Mouse (Mus musculus) c-Kit-positive CD71-positive TER-119-positive erythroid progenitor cells, embryonic 14.5 days (primary cell): Measurements from ENCODE around the gene Sun1.
A peak's percentile ranks its signal among the peaks of the same experiment; 100 is the strongest.

Experiments
- DNase-seq: peaks from one replicate; pipeline ENCODE4 v3.0.0-alpha.2; 2013; ENCODE audit warnings: low spot score

Gene Sun1

GRCm38 (mm10) chr5:139252081-139252909, 51.9 kb downstream of the Sun1 start, which contains the start of gene Get4:
TSS of gene Get4 (plus strand) at chr5:139252324.
- peak; percentile 98 for DNase-seq

- DNase-seq = no peak
These were observed 52.4 kb downstream of the Sun1 start for GRCm38 (mm10) chr5:139252910-139253245.

GRCm38 (mm10) chr5:139253301-139253741, 52.9 kb downstream of the Sun1 start:
- DNase-seq = peak; percentile 69

GRCm38 (mm10) chr5:139254938-139255337, 54.5 kb downstream of the Sun1 start:
- DNase-seq = no peak

GRCm38 (mm10) chr5:139255777-139256176, 55.3 kb downstream of the Sun1 start:
- DNase-seq = no peak

- no peak for DNase-seq
These were observed 55.9 kb downstream of the Sun1 start for GRCm38 (mm10) chr5:139256211-139256765.

GRCm38 (mm10) chr5:139257265-139257664, 56.8 kb downstream of the Sun1 start:
- DNase-seq = no peak

- no peak for DNase-seq
These were observed 57.4 kb downstream of the Sun1 start for GRCm38 (mm10) chr5:139257818-139258217.

GRCm38 (mm10) chr5:139258371-139259035, 58.1 kb downstream of the Sun1 start:
- DNase-seq = no peak

GRCm38 (mm10) chr5:139259853-139260252, 59.4 kb downstream of the Sun1 start:
- no peak for DNase-seq

- DNase-seq = no peak
These were observed 61.0 kb downstream of the Sun1 start for GRCm38 (mm10) chr5:139261403-139261802.

GRCm38 (mm10) chr5:139267661-139268060, 67.2 kb downstream of the Sun1 start:
- no peak for DNase-seq

- DNase-seq = no peak
These were observed 70.5 kb downstream of the Sun1 start for GRCm38 (mm10) chr5:139270806-139271521.

- no peak for DNase-seq
These were observed 71.6 kb downstream of the Sun1 start for GRCm38 (mm10) chr5:139271994-139272554.

- DNase-seq = no peak
These were observed 76.8 kb downstream of the Sun1 start for GRCm38 (mm10) chr5:139277287-139277686.

- no peak for DNase-seq
These were observed 81.1 kb downstream of the Sun1 start for GRCm38 (mm10) chr5:139281373-139282112.

GRCm38 (mm10) chr5:139282191-139282590, 81.8 kb downstream of the Sun1 start:
- peak; percentile 71 for DNase-seq

- no peak for DNase-seq
These were observed 83.2 kb downstream of the Sun1 start for GRCm38 (mm10) chr5:139283460-139284180.

GRCm38 (mm10) chr5:139285383-139286067, 85.1 kb downstream of the Sun1 start:
- DNase-seq = no peak
